Mouse (Mus musculus) ES-Bruce4 (cell line): ENCODE measurements around the gene Acot13. TPM values are rescaled to one million over a fixed set of nuclear protein-coding genes. Genes with fewer than 3 reads are reported as not detected.
"Not testable (repeated sequence)": the region's sequence is repeated elsewhere in the genome, so short reads cannot be mapped to it uniquely, and the experiment has no call there.

ENCODE experiments used
- H3K27ac ChIP-seq: 2 replicates; pipeline ENCODE4 v1.5.1; 2012; ENCODE audit warnings: low read length, inconsistent platforms; ENCODE audit not compliant: insufficient read depth
- H3K27me3 ChIP-seq: 2 replicates; pipeline ENCODE4 v1.6.1; 2012; ENCODE audit warnings: mild to moderate bottlenecking, low read length, inconsistent platforms; ENCODE audit not compliant: control insufficient read depth, poor library complexity, insufficient read depth, severe bottlenecking
- H3K36me3 ChIP-seq: 2 replicates; pipeline ENCODE4 v1.6.1; 2012; ENCODE audit warnings: inconsistent platforms, mild to moderate bottlenecking, low read length, moderate library complexity; ENCODE audit not compliant: control insufficient read depth, poor library complexity, insufficient read depth, severe bottlenecking
- H3K4me1 ChIP-seq: one replicate; pipeline ENCODE4 v1.8.1; 2011; ENCODE audit warnings: low read length; ENCODE audit not compliant: control insufficient read depth, insufficient read depth
- H3K4me3 ChIP-seq: 2 replicates; pipeline ENCODE4 v1.5.1; 2011; ENCODE audit warnings: low read depth, mild to moderate bottlenecking, low read length
- H3K9ac ChIP-seq: 2 replicates; pipeline ENCODE4 v1.6.1; 2012; ENCODE audit warnings: low read depth, mild to moderate bottlenecking, inconsistent platforms; ENCODE audit not compliant: poor library complexity, severe bottlenecking
- H3K9me3 ChIP-seq: replicated peaks from 2 replicates; pipeline ENCODE4 v1.6.1; 2012; ENCODE audit warnings: mild to moderate bottlenecking, low read length, inconsistent platforms; ENCODE audit not compliant: control insufficient read depth, poor library complexity, insufficient read depth, severe bottlenecking
- CTCF ChIP-seq: IDR thresholded peaks from one replicate; pipeline ENCODE4 v1.8.1; 2011; ENCODE audit warnings: low read depth, low read length
- EP300 ChIP-seq: IDR thresholded peaks from 2 replicates; pipeline ENCODE4 v1.6.1; 2011; ENCODE audit warnings: low read depth, low read length; ENCODE audit not compliant: insufficient read depth
- POLR2A ChIP-seq: IDR thresholded peaks from one replicate; pipeline ENCODE4 v1.8.1; 2011; ENCODE audit warnings: low read length; ENCODE audit not compliant: insufficient read depth
- polyA plus RNA-seq: library from polyadenylated mRNA; stranded (reverse); fragments of >200 nt; gene quantifications from 2 replicates; pipeline ENCODE4 v1.2.4, GENCODE M21; 2011; ENCODE audit warnings: low read depth; ENCODE audit not compliant: missing spikeins, insufficient read depth, insufficient read length

Gene Acot13
- polyA plus RNA-seq, 1 experiment = 93.1 TPM

- Histone ChIP-seq H3K9me3 (no peaks in the 10 kb centered on the region), H3K4me3 (no peak overlapping the region), H3K36me3 (no peaks in the 10 kb centered on the region)
These were observed 20.6 kb upstream of the Acot13 start for GRCm38 (mm10) chr13:24851989-24852388.

GRCm38 (mm10) chr13:24849318-24849717 is 18.0 kb upstream of the Acot13 start:
- no peaks in the 10 kb centered on the region for H3K9me3 ChIP-seq
- no peaks in the 10 kb centered on the region for H3K36me3 ChIP-seq
- H3K4me3 ChIP-seq = no peak overlapping the region
- no peaks in the 10 kb centered on the region for H3K27me3 ChIP-seq
- no peak overlapping the region for H3K9ac ChIP-seq
- H3K27ac ChIP-seq = no peak overlapping the region
- no peaks in the 10 kb centered on the region for H3K4me1 ChIP-seq
- TF ChIP-seq POLR2A (no peak), CTCF (no peak), EP300 (no peak)

More at GRCm38 (mm10) chr13:24851989-24852388, 20.6 kb upstream of the Acot13 start:
- H3K27me3 ChIP-seq = no peaks in the 10 kb centered on the region
- H3K4me1 ChIP-seq = no peaks in the 10 kb centered on the region
- no peak overlapping the region for H3K9ac ChIP-seq
- TF ChIP-seq POLR2A = no peak
- no peak for TF ChIP-seq CTCF
- no peak for TF ChIP-seq EP300
- H3K27ac ChIP-seq = no peak overlapping the region

- H3K9me3 ChIP-seq = no peaks in the 10 kb centered on the region
- H3K27me3 ChIP-seq = no peaks in the 10 kb centered on the region
- peak within 1 kb of the TSS; percentile 60 for H3K4me3 ChIP-seq
- no peaks in the 10 kb centered on the region for H3K4me1 ChIP-seq
- H3K27ac ChIP-seq = no peak within 1 kb of the TSS
- H3K36me3 ChIP-seq = peaks cover 11% of the 10 kb centered on the region
- no peak for TF ChIP-seq POLR2A
- no peak for TF ChIP-seq EP300
- TF ChIP-seq CTCF = no peak
- H3K9ac ChIP-seq = no peak within 1 kb of the TSS
These were observed 13.9 kb upstream of the Acot13 start, which contains the start of gene D130043K22Rik for GRCm38 (mm10) chr13:24844983-24845955. Gene D130043K22Rik (plus strand): TSS chr13:24845135.

GRCm38 (mm10) chr13:24841702-24842101 is 10.4 kb upstream of the Acot13 start:
- Histone ChIP-seq H3K9me3 (no peaks in the 10 kb centered on the region), H3K27ac (no peak overlapping the region), H3K4me1 (peaks cover 2% of the 10 kb centered on the region), H3K36me3 (peaks cover 19% of the 10 kb centered on the region), H3K4me3 (no peak overlapping the region), H3K9ac (no peak overlapping the region), H3K27me3 (no peaks in the 10 kb centered on the region)
- no peak for TF ChIP-seq EP300

DNA sequence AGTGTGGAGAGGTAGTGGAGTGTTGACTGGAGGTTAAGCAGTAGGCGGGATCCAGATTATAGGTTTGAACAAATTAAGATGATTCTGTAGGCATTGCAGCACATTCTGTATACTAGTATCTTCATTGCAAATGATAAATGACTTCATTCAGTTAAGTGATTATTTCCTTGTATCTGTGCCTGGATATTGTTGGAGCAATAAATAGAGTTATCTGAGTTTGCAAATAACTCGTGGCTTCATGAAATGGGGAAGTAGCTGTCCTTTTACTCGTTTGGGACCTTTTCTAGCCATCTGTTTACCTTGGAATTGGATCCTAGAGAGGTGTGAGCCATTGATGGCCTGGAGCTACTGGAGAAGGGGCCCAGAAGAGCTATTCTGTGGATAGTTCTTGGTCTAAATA is 8.5 kb upstream of the Acot13 start:
- Histone ChIP-seq H3K9me3 (no peaks in the 10 kb centered on the region), H3K9ac (no peak overlapping the region), H3K4me1 (peaks cover 2% of the 10 kb centered on the region), H3K27me3 (no peaks in the 10 kb centered on the region), H3K36me3 (peaks cover 27% of the 10 kb centered on the region), H3K27ac (no peak overlapping the region), H3K4me3 (no peak overlapping the region)
- TF ChIP-seq CTCF (no peak), POLR2A (no peak), EP300 (no peak)

- not testable (repeated sequence) for H3K27ac ChIP-seq
- peaks cover 27% of the 10 kb centered on the region for H3K36me3 ChIP-seq
These were observed 6.4 kb upstream of the Acot13 start for GRCm38 (mm10) chr13:24837765-24838164.

More at GRCm38 (mm10) chr13:24837765-24838164, 6.4 kb upstream of the Acot13 start:
- H3K4me3 ChIP-seq, H3K4me1 ChIP-seq, H3K9ac ChIP-seq, H3K9me3 ChIP-seq, H3K27me3 ChIP-seq: not testable (repeated sequence)
